Mouse (Mus musculus): Measurements from ENCODE around the gene Gm6760. TPM values are rescaled to one million over a fixed set of nuclear protein-coding genes. Genes with fewer than 3 reads are reported as not detected.

Gm6760 gene
- polyA plus RNA-seq (2012; rRNA removed) = not detected in 2 replicates

DNA sequence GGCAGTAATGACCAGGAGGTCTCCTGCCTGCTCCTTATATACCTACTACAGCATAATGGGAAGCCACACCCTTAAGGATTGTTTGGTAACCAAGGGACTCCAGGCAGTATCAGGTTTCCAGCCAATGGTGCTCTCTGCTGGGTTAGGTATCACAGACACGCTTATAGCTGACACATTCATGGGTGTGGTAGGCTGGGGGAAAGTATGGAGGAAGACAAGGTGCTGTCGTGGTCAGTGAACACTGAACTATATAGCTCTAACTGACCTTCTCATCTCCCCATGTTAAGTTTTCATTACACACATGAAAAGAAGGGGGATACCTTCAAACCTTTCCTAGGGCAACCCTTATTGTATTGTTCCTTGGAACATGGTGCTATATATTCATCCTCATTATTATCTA is at the start of gene Gm6760:
TSS of gene Gm6760 (minus strand) at position 101 of the 400 bp plus-strand sequence.

DNA sequence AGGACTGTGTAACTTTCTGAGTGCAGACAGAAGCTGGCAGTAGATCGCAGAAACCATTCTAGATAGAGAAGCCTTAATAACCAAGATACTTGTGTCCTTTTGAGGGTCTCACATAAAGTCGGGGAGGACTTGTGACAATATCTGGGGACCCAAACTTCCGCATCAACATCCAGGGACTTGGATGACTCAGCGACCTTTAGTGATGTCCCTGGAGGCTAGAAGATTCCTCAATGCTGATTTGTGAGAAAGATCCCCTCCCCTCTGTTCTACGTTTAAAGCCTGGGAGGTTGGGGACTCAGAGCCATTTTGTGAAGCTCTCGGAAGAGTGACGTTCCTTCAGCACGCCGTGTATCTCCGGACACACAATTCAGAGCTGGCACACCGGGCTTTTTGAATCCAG is 21.2 kb upstream of the Gm6760 start, which contains the start of gene 3830417A13Rik:
TSS of gene 3830417A13Rik (plus strand) at position 301 of the 400 bp plus-strand sequence.

Other genes starting within 250 kb of the Gm6760 start
- not detected in 2 replicates for gene 3830417A13Rik, start 21.4 kb upstream of the Gm6760 start, polyA plus RNA-seq (2012; rRNA removed)
- gene Slitrk4, start 124.8 kb upstream of the Gm6760 start, polyA plus RNA-seq (2012; rRNA removed) = 0.01 TPM in 1 of 2 replicates, not detected in the other

Data from ovary, adult 2 months (tissue).